Mouse (Mus musculus) testis, adult 2 months (tissue): ENCODE measurements around the gene Cdkn1b. TPM values are rescaled to one million over a fixed set of nuclear protein-coding genes. Genes with fewer than 3 reads are reported as not detected.

Source experiments
- H3K27ac ChIP-seq: fragments of 200-500 bp; 2 replicates; pipeline ENCODE4 v1.5.1; 2012; ENCODE audit warnings: low read depth, low read length; ENCODE audit not compliant: control insufficient read depth, insufficient read depth
- H3K27me3 ChIP-seq: fragments of 200-500 bp; 2 replicates; pipeline ENCODE4 v1.6.1; 2012; ENCODE audit warnings: mild to moderate bottlenecking, low read length, moderate library complexity; ENCODE audit not compliant: control insufficient read depth, insufficient read depth
- H3K36me3 ChIP-seq: fragments of 200-500 bp; 2 replicates; pipeline ENCODE4 v1.6.1; 2012; ENCODE audit warnings: mild to moderate bottlenecking, low read length; ENCODE audit not compliant: control insufficient read depth, insufficient read depth
- H3K4me1 ChIP-seq: fragments of 200-500 bp; 2 replicates; pipeline ENCODE4 v1.6.1; 2012; ENCODE audit warnings: low read length; ENCODE audit not compliant: control insufficient read depth, insufficient read depth
- H3K4me3 ChIP-seq: fragments of 200-500 bp; 2 replicates; pipeline ENCODE4 v1.5.1; 2012; ENCODE audit warnings: low read depth, mild to moderate bottlenecking, low read length, moderate library complexity, mixed read lengths; ENCODE audit not compliant: control insufficient read depth
- CTCF ChIP-seq: fragments of 200-500 bp; IDR thresholded peaks from 2 replicates; pipeline ENCODE4 v1.5.1; 2012; ENCODE audit warnings: low read depth, mild to moderate bottlenecking, inconsistent platforms, low read length, moderate library complexity; ENCODE audit not compliant: control insufficient read depth, insufficient read depth, insufficient replicate concordance
- POLR2A ChIP-seq: fragments of 200-500 bp; IDR thresholded peaks from 2 replicates; pipeline ENCODE4 v1.6.1; 2012; ENCODE audit warnings: low read depth, mild to moderate bottlenecking, inconsistent platforms, low read length, moderate library complexity; ENCODE audit not compliant: control insufficient read depth
- polyA plus RNA-seq: library from polyadenylated mRNA; depleted of rRNA; stranded (reverse); fragments of >200 nt; gene quantifications from 2 replicates; pipeline ENCODE4 v1.2.3, GENCODE M21; 2012; rRNA removed

Cdkn1b gene
- polyA plus RNA-seq, 1 experiment, result 3.0 TPM

GRCm38 (mm10) chr6:134961858-134962517 is 41.8 kb downstream of the Cdkn1b start:
- no peaks in the 10 kb centered on the region for H3K4me1 ChIP-seq
- TF ChIP-seq CTCF (no peak), POLR2A (no peak)
- no peaks in the 10 kb centered on the region for H3K36me3 ChIP-seq
- H3K27me3 ChIP-seq, result no peaks in the 10 kb centered on the region
- no peak overlapping the region for H3K27ac ChIP-seq
- no peak overlapping the region for H3K4me3 ChIP-seq

- Histone ChIP-seq H3K4me1 (no peaks in the 10 kb centered on the region), H3K4me3 (no peak overlapping the region), H3K27ac (no peak overlapping the region), H3K27me3 (no peaks in the 10 kb centered on the region), H3K36me3 (no peaks in the 10 kb centered on the region)
- no peak for TF ChIP-seq CTCF
- TF ChIP-seq POLR2A, result no peak
Observed at GRCm38 (mm10) chr6:134962518-134962893, 42.3 kb downstream of the Cdkn1b start.

GRCm38 (mm10) chr6:134963910-134964309 is 43.7 kb downstream of the Cdkn1b start:
- H3K4me1 ChIP-seq, result no peaks in the 10 kb centered on the region
- no peak overlapping the region for H3K4me3 ChIP-seq
- H3K36me3 ChIP-seq, result no peaks in the 10 kb centered on the region
- no peak for TF ChIP-seq CTCF
- no peak for TF ChIP-seq POLR2A
- H3K27me3 ChIP-seq, result no peaks in the 10 kb centered on the region
- H3K27ac ChIP-seq, result no peak overlapping the region

- TF ChIP-seq CTCF (no peak), POLR2A (no peak)
- Histone ChIP-seq H3K4me3 (no peak overlapping the region), H3K4me1 (no peaks in the 10 kb centered on the region), H3K27ac (no peak overlapping the region), H3K27me3 (no peaks in the 10 kb centered on the region), H3K36me3 (no peaks in the 10 kb centered on the region)
Observed at GRCm38 (mm10) chr6:134966681-134967080, 46.5 kb downstream of the Cdkn1b start.

- TF ChIP-seq POLR2A, result no peak
- TF ChIP-seq CTCF, result no peak
- no peaks in the 10 kb centered on the region for H3K27me3 ChIP-seq
- H3K4me3 ChIP-seq, result no peak overlapping the region
- H3K36me3 ChIP-seq, result no peaks in the 10 kb centered on the region
- H3K4me1 ChIP-seq, result no peaks in the 10 kb centered on the region
- H3K27ac ChIP-seq, result no peak overlapping the region
Observed at GRCm38 (mm10) chr6:134968326-134968725, 48.1 kb downstream of the Cdkn1b start.

GRCm38 (mm10) chr6:134969498-134969897 is 49.3 kb downstream of the Cdkn1b start:
- TF ChIP-seq POLR2A (no peak), CTCF (no peak)
- Histone ChIP-seq H3K36me3 (no peaks in the 10 kb centered on the region), H3K4me1 (no peaks in the 10 kb centered on the region), H3K27ac (no peak overlapping the region), H3K27me3 (no peaks in the 10 kb centered on the region), H3K4me3 (no peak overlapping the region)

- Histone ChIP-seq H3K27ac (no peak overlapping the region), H3K27me3 (no peaks in the 10 kb centered on the region), H3K4me3 (no peak overlapping the region), H3K4me1 (no peaks in the 10 kb centered on the region), H3K36me3 (no peaks in the 10 kb centered on the region)
- no peak for TF ChIP-seq POLR2A
- no peak for TF ChIP-seq CTCF
Observed at GRCm38 (mm10) chr6:134972096-134972495, 51.9 kb downstream of the Cdkn1b start.

Other genes starting within 250 kb of the Cdkn1b start
- gene Dusp16, start 127.8 kb upstream of the Cdkn1b start, polyA plus RNA-seq, result 11.0 and 16.1 TPM in 2 replicates
- gene Crebl2, start 90.2 kb upstream of the Cdkn1b start, polyA plus RNA-seq, result 7.7 and 11.2 TPM in 2 replicates
- gene Gpr19, start 21.8 kb upstream of the Cdkn1b start, polyA plus RNA-seq, result 46.0 and 51.8 TPM in 2 replicates
- gene Apold1, start 61.3 kb downstream of the Cdkn1b start, polyA plus RNA-seq, result 0.48 and 0.75 TPM in 2 replicates
- gene Ddx47, start 91.2 kb downstream of the Cdkn1b start, polyA plus RNA-seq, result 18.8 and 20.3 TPM in 2 replicates
- gene Gprc5a, start 145.2 kb downstream of the Cdkn1b start, polyA plus RNA-seq, result 0.06 and 0.46 TPM in 2 replicates
- gene Gprc5d, start 197.9 kb downstream of the Cdkn1b start, polyA plus RNA-seq, result 0.60 and 0.65 TPM in 2 replicates